Mouse (Mus musculus) pancreas, adult 10 weeks (tissue): ENCODE measurements around the gene Gm8020. TPM values are rescaled to one million over a fixed set of nuclear protein-coding genes. Genes with fewer than 3 reads are reported as not detected.

ENCODE experiments used
- polyA plus RNA-seq: library from polyadenylated mRNA; stranded (reverse); fragments of 350-450 nt; fragmentation: Illumina TruSeq; extraction: RNeasy Lipid Tissue Mini Kit (QIAGEN cat#74804); gene quantifications from one replicate; pipeline ENCODE4 v1.2.3, GENCODE M21; 2015; ENCODE audit warnings: low read depth, low replicate concordance; ENCODE audit not compliant: insufficient read depth

Gene Gm8020
- not detected for polyA plus RNA-seq

DNA sequence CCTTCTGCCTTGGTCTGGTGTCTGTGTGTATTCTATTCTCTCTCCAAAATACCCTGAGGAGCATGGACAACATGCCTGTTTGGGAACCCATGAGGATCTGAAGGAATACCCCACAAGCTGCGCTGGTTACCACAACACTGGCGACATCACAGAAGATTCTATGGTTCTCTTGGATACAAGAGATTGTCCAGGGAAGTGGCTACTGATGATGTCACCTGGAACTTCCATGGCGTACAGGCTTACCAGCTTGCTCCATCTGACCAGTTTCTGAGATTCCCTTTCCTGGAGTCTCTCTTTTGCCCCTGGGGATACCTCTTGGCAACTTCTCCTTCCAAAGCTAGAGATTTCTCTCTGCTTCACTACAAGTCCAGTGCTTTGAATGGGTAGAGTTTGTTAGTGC is at the start of gene Gm8020:
Gene Gm8020, minus strand, starts transcription at position 101 of the 400 bp plus-strand sequence.

GRCm38 (mm10) chr14:42524182-42524581 is 22.0 kb upstream of the Gm8020 start, which contains the start of gene Gm8024:
Gm8024 (minus strand) TSS chr14:42524282.

GRCm38 (mm10) chr14:42463581-42463980 is 38.6 kb downstream of the Gm8020 start, which contains the start of gene Gm8011:
Gm8011 (plus strand) TSS chr14:42463881.

Other genes with a start within 250 kb of the Gm8020 start
- gene Gm17026, start 242.3 kb downstream of the Gm8020 start, polyA plus RNA-seq = not detected
- gene Gm9611, start 205.0 kb downstream of the Gm8020 start, polyA plus RNA-seq = not detected
- gene Gm7995, start 192.1 kb downstream of the Gm8020 start, polyA plus RNA-seq = not detected
- not detected for gene Gm8005, start 62.7 kb downstream of the Gm8020 start, polyA plus RNA-seq
- not detected for gene Gm8011, start 38.5 kb downstream of the Gm8020 start, polyA plus RNA-seq
- not detected for gene Gm8024, start 21.9 kb upstream of the Gm8020 start, polyA plus RNA-seq
- not detected for gene Gm17124, start 97.5 kb upstream of the Gm8020 start, polyA plus RNA-seq
- gene Gm3633, start 139.6 kb upstream of the Gm8020 start, polyA plus RNA-seq = not detected
- gene Gm10378, start 153.6 kb upstream of the Gm8020 start, polyA plus RNA-seq = not detected